9 mouse cellular contexts compared by ENCODE assay signal in the genomic region with DNA sequence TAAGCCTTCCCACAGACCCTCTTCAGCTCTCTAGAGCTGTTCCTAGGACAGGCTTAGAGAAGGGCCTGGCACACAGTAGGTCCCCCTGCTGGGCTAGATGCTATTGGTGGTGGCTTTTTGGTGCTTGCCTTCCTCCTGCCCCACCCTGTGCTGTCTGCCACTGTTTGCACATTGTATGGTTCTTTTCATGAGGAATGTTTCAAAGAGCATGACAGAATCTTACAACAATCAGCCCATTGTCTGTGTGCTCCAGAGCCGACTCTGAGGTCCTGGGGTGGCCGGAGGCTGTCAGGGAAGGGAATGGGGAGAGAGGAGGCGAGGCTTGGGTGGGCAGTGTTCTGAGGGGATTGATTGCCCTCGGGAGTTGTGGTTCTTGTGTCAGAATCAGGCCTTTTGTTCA. TPM values are rescaled to one million over a fixed set of nuclear protein-coding genes. Genes with fewer than 3 reads are reported as not detected.
DNase-seq lines count a peak whose midpoint lies in the region; ATAC-seq and TF ChIP-seq lines count a peak whose summit lies in the region.
"Had no signal": no experiment of that assay in that cellular context is flagged by ENCODE, and none has a peak within 500 bp of the region (broad histone marks: within the 10 kb centered on the region; RNA-seq: fewer than 3 reads in every experiment).

No protein-coding gene starts in this region.

- no peaks in the 10 kb centered on the region for H3K27me3 ChIP-seq in kidney, embryonic 16.5 days (ENCODE audit: insufficient read depth, low read length)
- H3K27me3 ChIP-seq in kidney, adult 2 months (replicated peaks; ENCODE audit: control insufficient read depth, insufficient read depth, low read length), result no peaks in the 10 kb centered on the region
- H3K27me3 ChIP-seq in hindbrain, embryonic 14.5 days (ENCODE audit: control insufficient read depth, insufficient read depth, low read length), result no peaks in the 10 kb centered on the region

- TF ChIP-seq CTCF in kidney, adult 2 months (conservative IDR thresholded peaks at IDR 0.05; ENCODE audit: insufficient read depth, insufficient read length, low read depth, low read length), result no peak
- TF ChIP-seq CTCF in brain, embryonic 14.5 days (IDR thresholded peaks at IDR 0.05; ENCODE audit: borderline replicate concordance, extremely low read depth, insufficient read depth, insufficient read length), result no peak
- no peak for TF ChIP-seq CTCF in olfactory bulb, adult 2 months (IDR thresholded peaks at IDR 0.05; ENCODE audit: insufficient read depth, low read depth, low read length)

- no peaks in the 10 kb centered on the region for H3K9me3 ChIP-seq in kidney, embryonic 16.5 days (ENCODE audit: low read length)
- H3K9me3 ChIP-seq in hindbrain, embryonic 14.5 days (ENCODE audit: control insufficient read depth, low read length), result no peaks in the 10 kb centered on the region

- no peaks in the 10 kb centered on the region for H3K4me1 ChIP-seq in kidney, embryonic 16.5 days (ENCODE audit: insufficient read depth, low read length)
- peaks cover 13% of the 10 kb centered on the region; the same call in 1 of the 2 replicates for H3K4me1 ChIP-seq in kidney, adult 2 months (ENCODE audit: control insufficient read depth, insufficient read depth, low read length)
- peaks cover 9% of the 10 kb centered on the region; the same call in 1 of the 2 replicates for H3K4me1 ChIP-seq in hindbrain, embryonic 14.5 days (replicated peaks; ENCODE audit: control insufficient read depth, insufficient read depth, low read length)
- peaks cover 16% of the 10 kb centered on the region; the same call in 1 of the 2 replicates for H3K4me1 ChIP-seq in olfactory bulb, adult 2 months (ENCODE audit: control insufficient read depth, insufficient read depth, low read length)

- no peak overlapping the region for H3K4me2 ChIP-seq in kidney, embryonic 16.5 days (replicated peaks; ENCODE audit: low read depth, low read length)
- no peak overlapping the region for H3K4me2 ChIP-seq in hindbrain, embryonic 14.5 days (replicated peaks)

- peak overlapping the region; percentile 27; the same call in 1 of the 2 replicates for H3K27ac ChIP-seq in kidney, embryonic 16.5 days (ENCODE audit: low read length)
- no peak overlapping the region for H3K27ac ChIP-seq in kidney, adult 2 months (ENCODE audit: insufficient read depth, low read depth, low read length)
- peak overlapping the region; percentile 65 for H3K27ac ChIP-seq in hindbrain, embryonic 14.5 days
- peak overlapping the region; percentile 47; the same call in 1 of the 2 replicates for H3K27ac ChIP-seq in olfactory bulb, adult 2 months (ENCODE audit: insufficient read depth, low read depth, low read length)

- no peak for TF ChIP-seq POLR2A in kidney, adult 2 months (IDR thresholded peaks at IDR 0.05; ENCODE audit: low read depth, low read length)
- TF ChIP-seq POLR2A in brain, embryonic 14.5 days (IDR thresholded peaks at IDR 0.05; ENCODE audit: borderline replicate concordance, extremely low read depth, insufficient read depth, insufficient read length, poor library complexity, severe bottlenecking), result no peak
- TF ChIP-seq POLR2A in olfactory bulb, adult 2 months (IDR thresholded peaks at IDR 0.05; ENCODE audit: insufficient read depth, low read depth, low read length), result no peak

- ATAC-seq in kidney, embryonic 16.5 days (ENCODE audit: low FRiP score, low TSS enrichment), result no peak
- ATAC-seq in hindbrain, embryonic 14.5 days (ENCODE audit: low FRiP score), result peak; percentile 66; the same call in 1 of the 2 replicates
- no peak for ATAC-seq in megakaryocyte-erythroid progenitor cell, adult 5-6 weeks (replicated peaks; ENCODE audit: low FRiP score, low TSS enrichment, poor library complexity, severe bottlenecking)

- intact Hi-C loops in heart, postnatal 10 days (cut with DNase I), result no loop called here

- no peak for DNase-seq in kidney, adult 2 months
- peak; percentile 52 for DNase-seq in brain, embryonic 14.5 days (ENCODE audit: low read depth)
- DNase-seq in hindbrain, embryonic 14.5 days (ENCODE audit: low spot score), result peak; percentile 34
- DNase-seq in thymus, postnatal 10 days (ENCODE audit: low spot score in 2 of 2), result no peak
- no peak for DNase-seq in heart, postnatal 10 days

- WGBS in kidney, embryonic 16.5 days, result 57% methylated on average over 4 of the region's 4 CpGs
- 76% methylated on average over 4 of the region's 4 CpGs for WGBS in kidney, adult 2 months
- 13% methylated on average over 4 of the region's 4 CpGs for WGBS in hindbrain, embryonic 14.5 days
- 33% methylated on average over 4 of the region's 4 CpGs for WGBS in olfactory bulb, adult 2 months

- no peak overlapping the region for H3K9ac ChIP-seq in kidney, embryonic 16.5 days (replicated peaks; ENCODE audit: low read length)
- no peak overlapping the region; the same call in 1 of the 2 replicates for H3K9ac ChIP-seq in hindbrain, embryonic 14.5 days

- peaks cover 59% of the 10 kb centered on the region for H3K36me3 ChIP-seq in kidney, embryonic 16.5 days (ENCODE audit: insufficient read depth, low read length)
- no peaks in the 10 kb centered on the region for H3K36me3 ChIP-seq in kidney, adult 2 months (ENCODE audit: control insufficient read depth, insufficient read depth, low read length)
- H3K36me3 ChIP-seq in hindbrain, embryonic 14.5 days (replicated peaks; ENCODE audit: control insufficient read depth, insufficient read depth), result peaks cover 73% of the 10 kb centered on the region

- H3K4me3 ChIP-seq in kidney, embryonic 16.5 days (ENCODE audit: low read length), result no peak overlapping the region
- H3K4me3 ChIP-seq in kidney, adult 2 months (ENCODE audit: insufficient read depth, low read depth, low read length), result no peak overlapping the region
- H3K4me3 ChIP-seq in hindbrain, embryonic 14.5 days (replicated peaks; ENCODE audit: low read length), result no peak overlapping the region
- no peak overlapping the region for H3K4me3 ChIP-seq in olfactory bulb, adult 2 months (ENCODE audit: insufficient read depth, low read depth, low read length)

RNA-seq across cellular contexts. Expression of a gene that starts 18.1 kb away (rescaled TPM):
- polyA plus RNA-seq in kidney, embryonic 16.5 days (2015; fragmentation: Nextera tagmentation; extraction: Ambion mirVana), result 2.5 and 3.4 TPM in 2 replicates
- 5.1 and 5.3 TPM in 2 replicates for polyA plus RNA-seq in kidney, adult 2 months (2012; rRNA removed)
- polyA plus RNA-seq in brain, embryonic 14.5 days (2012; rRNA removed), result 0.91 and 2.1 TPM in 2 replicates
- 1.5 and 1.6 TPM in 2 replicates for polyA plus RNA-seq in hindbrain, embryonic 14.5 days (2014; fragmentation: Nextera tagmentation; extraction: Ambion mirVana)
- polyA plus RNA-seq in olfactory bulb, adult 2 months (2012; ENCODE audit: insufficient read depth, insufficient read length, low replicate concordance, missing spikeins), result not detected in 2 replicates
- 0.07 and 0.37 TPM in 2 replicates for total RNA-seq in megakaryocyte-erythroid progenitor cell, adult 5-6 weeks (2014; fragmentation: Nextera tagmentation)
- 0.65 TPM in 1 of 2 replicates, not detected in the other for total RNA-seq in megakaryocyte-erythroid progenitor cell, adult 5-6 weeks (2017)
- 1 to 10 TPM; 4.8 to 5.5 TPM for total RNA-seq in heart, postnatal 10 days (2021)

RNA-seq across cellular contexts. Expression of a gene that starts 23.2 kb away (rescaled TPM):
- 25.3 and 26.9 TPM in 2 replicates for polyA plus RNA-seq in kidney, embryonic 16.5 days (2015; fragmentation: Nextera tagmentation; extraction: Ambion mirVana)
- 16.9 and 18.8 TPM in 2 replicates for polyA plus RNA-seq in kidney, adult 2 months (2012; rRNA removed)
- 28.2 and 38.0 TPM in 2 replicates for polyA plus RNA-seq in brain, embryonic 14.5 days (2012; rRNA removed)
- 16.7 and 17.2 TPM in 2 replicates for polyA plus RNA-seq in hindbrain, embryonic 14.5 days (2014; fragmentation: Nextera tagmentation; extraction: Ambion mirVana)
- not detected in 2 replicates for polyA plus RNA-seq in olfactory bulb, adult 2 months (2012; ENCODE audit: insufficient read depth, insufficient read length, low replicate concordance, missing spikeins)
- total RNA-seq in megakaryocyte-erythroid progenitor cell, adult 5-6 weeks (2014; fragmentation: Nextera tagmentation), result 19.7 and 22.7 TPM in 2 replicates
- total RNA-seq in megakaryocyte-erythroid progenitor cell, adult 5-6 weeks (2017), result 17.0 and 21.0 TPM in 2 replicates
- 10 to 100 TPM in 1 of 2 experiments, 1 to 10 TPM in 1; 8.3 to 10.9 TPM for total RNA-seq in heart, postnatal 10 days (2021)

RNA-seq across cellular contexts. Expression of a gene that starts 23.4 kb away (rescaled TPM):
- 35.9 and 38.9 TPM in 2 replicates for polyA plus RNA-seq in kidney, embryonic 16.5 days (2015; fragmentation: Nextera tagmentation; extraction: Ambion mirVana)
- 20.5 and 24.1 TPM in 2 replicates for polyA plus RNA-seq in kidney, adult 2 months (2012; rRNA removed)
- 57.6 and 69.8 TPM in 2 replicates for polyA plus RNA-seq in brain, embryonic 14.5 days (2012; rRNA removed)
- polyA plus RNA-seq in hindbrain, embryonic 14.5 days (2014; fragmentation: Nextera tagmentation; extraction: Ambion mirVana), result 40.5 and 41.8 TPM in 2 replicates
- not detected in 2 replicates for polyA plus RNA-seq in olfactory bulb, adult 2 months (2012; ENCODE audit: insufficient read depth, insufficient read length, low replicate concordance, missing spikeins)
- total RNA-seq in megakaryocyte-erythroid progenitor cell, adult 5-6 weeks (2014; fragmentation: Nextera tagmentation), result 20.8 and 33.2 TPM in 2 replicates
- total RNA-seq in megakaryocyte-erythroid progenitor cell, adult 5-6 weeks (2017), result 251 and 314 TPM in 2 replicates
- 10 to 100 TPM; 26.6 to 26.7 TPM for total RNA-seq in heart, postnatal 10 days (2021)

RNA-seq across cellular contexts. Expression of a gene that starts 44.6 kb away (rescaled TPM):
- 11.8 and 12.8 TPM in 2 replicates for polyA plus RNA-seq in kidney, embryonic 16.5 days (2015; fragmentation: Nextera tagmentation; extraction: Ambion mirVana)
- polyA plus RNA-seq in kidney, adult 2 months (2012; rRNA removed), result 5.0 and 5.7 TPM in 2 replicates
- not detected in 2 replicates for polyA plus RNA-seq in brain, embryonic 14.5 days (2012; rRNA removed)
- not detected in 2 replicates for polyA plus RNA-seq in hindbrain, embryonic 14.5 days (2014; fragmentation: Nextera tagmentation; extraction: Ambion mirVana)
- polyA plus RNA-seq in olfactory bulb, adult 2 months (2012; ENCODE audit: insufficient read depth, insufficient read length, low replicate concordance, missing spikeins), result not detected in 2 replicates
- 2.0 and 5.2 TPM in 2 replicates for total RNA-seq in megakaryocyte-erythroid progenitor cell, adult 5-6 weeks (2014; fragmentation: Nextera tagmentation)
- total RNA-seq in megakaryocyte-erythroid progenitor cell, adult 5-6 weeks (2017), result not detected in 2 replicates
- total RNA-seq in heart, postnatal 10 days (2021), result under 1 TPM; 0.37 to 0.45 TPM
- total RNA-seq: layer of hippocampus, postnatal 36 days had no signal

RNA-seq across cellular contexts. Expression of a gene that starts 56.1 kb away (rescaled TPM):
- polyA plus RNA-seq in kidney, embryonic 16.5 days (2015; fragmentation: Nextera tagmentation; extraction: Ambion mirVana), result 222 and 240 TPM in 2 replicates
- polyA plus RNA-seq in kidney, adult 2 months (2012; rRNA removed), result 83.2 and 87.9 TPM in 2 replicates
- 39.2 and 41.8 TPM in 2 replicates for polyA plus RNA-seq in brain, embryonic 14.5 days (2012; rRNA removed)
- 48.6 and 54.4 TPM in 2 replicates for polyA plus RNA-seq in hindbrain, embryonic 14.5 days (2014; fragmentation: Nextera tagmentation; extraction: Ambion mirVana)
- polyA plus RNA-seq in olfactory bulb, adult 2 months (2012; ENCODE audit: insufficient read depth, insufficient read length, low replicate concordance, missing spikeins), result not detected in 2 replicates
- 31.7 and 35.1 TPM in 2 replicates for total RNA-seq in megakaryocyte-erythroid progenitor cell, adult 5-6 weeks (2014; fragmentation: Nextera tagmentation)
- 29.7 and 39.5 TPM in 2 replicates for total RNA-seq in megakaryocyte-erythroid progenitor cell, adult 5-6 weeks (2017)
- total RNA-seq in heart, postnatal 10 days (2021), result 10 to 100 TPM; 31.7 to 33.1 TPM

Comparison
In these comparisons a context has a peak if more than half of its experiments do, and no peak if none do; other contexts are left out.
1. DNase-seq: peak in brain, embryonic 14.5 days (single experiment) and hindbrain, embryonic 14.5 days (single experiment); none in kidney, adult 2 months (single experiment), thymus, postnatal 10 days (0 of 2) and heart, postnatal 10 days (0 of 2).
2. RNA of a gene that starts 23.2 kb away (polyA plus RNA-seq): 28.2 to 38.0 TPM in brain, embryonic 14.5 days, 25.3 to 26.9 TPM in kidney, embryonic 16.5 days, 16.7 to 17.2 TPM in hindbrain, embryonic 14.5 days and 16.9 to 18.8 TPM in kidney, adult 2 months; not detected in olfactory bulb, adult 2 months; every median in the first group is over 10 times any median in the second.